Mouse (Mus musculus): ENCODE measurements around the gene Ltbp3.
A peak's percentile ranks its signal among the peaks of the same experiment; 100 is the strongest.
"Not testable (repeated sequence)": the region's sequence is repeated elsewhere in the genome, so short reads cannot be mapped to it uniquely, and the experiment has no call there.

Gene Ltbp3

DNA sequence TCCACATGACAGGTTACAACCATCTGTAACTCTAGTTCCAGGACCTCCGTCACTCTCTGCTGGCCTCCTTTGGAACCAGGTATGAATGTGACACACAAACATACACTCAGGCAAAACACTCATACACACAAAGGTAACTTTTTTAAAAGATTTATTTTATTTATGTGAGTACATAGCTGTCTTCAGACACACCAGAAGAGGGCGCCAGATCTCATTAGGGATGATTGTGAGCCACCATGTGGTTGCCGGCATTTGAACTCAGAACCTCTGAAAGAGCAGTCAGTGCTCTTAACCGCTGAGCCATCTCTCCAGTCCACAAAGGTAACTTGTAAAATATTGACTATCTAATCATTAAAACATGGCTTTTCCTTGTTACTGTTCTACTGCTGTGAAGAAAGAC is 50.6 kb downstream of the Ltbp3 start:
- DNase-seq (ENCODE audit: low read depth, low spot score), result no peak

DNA sequence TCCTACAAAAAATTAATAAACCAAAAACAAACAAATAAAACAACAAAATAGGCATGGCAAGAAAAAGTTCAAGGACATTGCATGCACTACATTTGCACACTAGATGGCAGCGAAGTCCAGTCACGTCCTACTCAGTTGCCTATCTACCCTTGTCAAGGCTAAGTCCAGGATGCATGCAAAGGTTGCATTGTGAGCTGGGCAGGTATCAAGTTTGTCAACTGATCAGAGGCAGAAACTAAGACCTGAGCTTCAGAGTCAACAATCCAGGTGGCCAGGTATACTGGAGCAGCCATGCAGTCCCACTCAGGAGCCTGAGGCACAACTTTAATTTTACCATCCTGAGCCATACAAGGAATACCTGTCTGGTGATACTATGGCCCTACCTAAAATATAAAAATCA is 52.4 kb downstream of the Ltbp3 start:
- no peak for DNase-seq (ENCODE audit: low read depth, low spot score)

DNA sequence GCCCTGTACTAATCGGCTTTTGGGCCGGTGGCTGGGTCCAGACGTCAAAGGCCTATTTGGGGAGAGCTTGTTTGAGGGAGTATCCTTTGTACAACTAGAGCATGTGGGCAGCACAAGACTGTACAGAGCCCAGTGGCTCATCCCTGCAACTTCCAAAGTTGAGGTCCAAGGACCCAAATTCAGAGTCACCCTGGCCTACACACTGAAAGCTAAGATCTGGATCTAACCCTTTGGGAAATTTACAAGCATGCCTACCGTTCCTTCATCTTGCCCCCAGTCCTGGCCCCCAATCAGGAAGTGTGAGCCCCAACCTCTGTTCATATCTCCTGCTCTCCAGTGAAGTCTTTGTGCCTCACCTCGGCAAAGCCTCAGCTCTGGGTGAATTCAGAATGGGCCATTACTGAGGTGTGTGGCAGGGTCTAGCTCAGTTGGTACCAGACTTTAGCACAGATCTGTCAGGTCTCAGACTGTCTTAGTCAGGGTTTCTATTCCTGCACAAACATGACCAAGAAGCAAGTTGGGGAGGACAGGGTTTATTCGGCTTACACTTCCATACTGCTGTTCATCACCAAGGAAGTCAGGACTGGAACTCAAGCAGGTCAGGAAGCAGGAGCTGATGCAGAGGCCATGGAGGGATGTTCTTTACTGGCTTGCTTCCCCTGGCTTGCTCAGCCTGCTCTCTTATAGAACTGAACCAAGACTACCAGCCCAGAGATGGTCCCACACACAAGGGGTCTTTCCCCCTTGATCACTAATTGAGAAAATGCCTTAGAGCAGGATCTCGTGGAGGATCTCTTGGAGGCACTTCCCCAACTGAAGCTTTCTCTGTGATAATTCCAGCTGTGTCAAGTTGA is 53.4 kb downstream of the Ltbp3 start:
- not testable (repeated sequence) for DNase-seq (ENCODE audit: low read depth, low spot score)

DNA sequence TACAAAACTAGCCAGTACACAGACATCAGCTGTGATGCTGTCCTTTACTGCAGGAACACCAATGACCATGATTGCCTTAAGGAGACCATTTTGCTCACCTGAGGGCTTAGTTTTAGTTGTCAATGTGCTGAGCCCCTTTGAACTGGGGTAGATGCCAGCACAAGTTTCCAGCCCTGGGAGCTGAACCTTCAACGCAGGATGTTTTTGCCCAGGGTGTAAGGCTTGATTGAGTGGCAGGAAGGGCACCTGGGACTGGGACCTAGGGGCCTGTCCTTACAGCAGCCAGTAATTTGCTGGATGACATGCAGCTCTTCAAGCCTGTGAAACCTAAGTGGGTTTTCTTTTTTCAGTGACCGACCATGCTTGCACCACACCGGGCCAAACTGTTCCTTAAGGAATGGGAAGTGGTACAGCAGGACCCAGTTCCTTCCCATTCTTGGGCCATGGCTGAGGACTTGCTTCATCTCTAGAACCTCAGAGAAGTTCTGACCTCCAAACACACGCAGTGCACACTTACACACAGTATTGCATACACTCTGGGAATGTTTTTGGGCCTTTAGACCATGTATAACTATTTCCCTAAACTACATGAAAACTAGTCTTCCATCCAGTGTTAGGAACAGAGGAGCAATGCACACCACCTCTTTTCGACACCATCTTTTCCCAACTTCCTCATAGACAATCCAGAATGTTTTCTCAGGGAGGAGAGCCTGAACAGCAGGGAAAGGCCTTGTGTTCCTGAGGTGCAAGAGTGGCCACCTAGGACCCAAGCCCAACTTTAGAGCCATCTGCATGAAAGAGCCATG is 54.3 kb downstream of the Ltbp3 start:
- DNase-seq (ENCODE audit: low read depth, low spot score), result no peak

DNA sequence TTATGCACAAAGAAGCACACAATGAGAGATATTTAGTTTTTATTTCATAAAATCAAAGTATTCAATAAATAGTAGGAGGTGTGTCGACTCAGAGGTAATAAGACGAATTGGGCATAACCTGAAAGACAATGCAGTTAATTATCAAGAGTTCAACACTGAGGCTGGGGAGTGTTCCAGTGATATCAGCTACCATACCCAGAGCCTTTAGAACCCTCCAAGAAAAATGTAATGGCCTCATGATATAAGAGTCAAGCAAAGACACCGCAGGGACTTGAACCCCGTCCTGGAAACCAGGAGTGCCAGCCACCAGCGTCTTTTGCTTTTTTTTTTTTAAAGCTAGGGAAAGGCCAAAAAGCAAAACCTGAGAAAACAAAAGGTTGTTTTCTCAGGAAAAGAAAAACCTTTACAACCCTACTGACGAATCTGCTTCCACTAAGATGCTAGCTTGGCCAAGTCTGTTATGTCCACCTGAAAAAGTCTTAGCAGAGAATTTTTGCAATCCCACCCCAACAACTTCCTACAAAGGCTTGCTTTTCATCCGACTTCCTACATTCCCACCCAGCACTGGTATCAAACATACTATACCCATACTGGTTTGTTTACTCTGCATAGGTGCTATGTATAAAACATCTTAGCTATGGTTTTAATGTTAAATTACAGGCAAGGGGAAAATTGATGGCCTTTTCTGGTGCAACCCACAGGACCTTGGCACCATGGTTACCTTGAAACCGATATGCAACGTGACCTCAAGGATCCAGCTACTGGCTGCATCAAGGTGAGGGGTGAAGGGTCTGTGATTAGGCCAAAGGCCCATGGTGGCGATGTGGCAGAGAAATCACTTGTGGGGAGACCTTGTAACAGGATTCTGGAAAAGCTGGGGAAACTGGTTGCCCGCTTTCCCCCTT is 55.2 kb downstream of the Ltbp3 start:
- no peak for DNase-seq (ENCODE audit: low read depth, low spot score)

DNA sequence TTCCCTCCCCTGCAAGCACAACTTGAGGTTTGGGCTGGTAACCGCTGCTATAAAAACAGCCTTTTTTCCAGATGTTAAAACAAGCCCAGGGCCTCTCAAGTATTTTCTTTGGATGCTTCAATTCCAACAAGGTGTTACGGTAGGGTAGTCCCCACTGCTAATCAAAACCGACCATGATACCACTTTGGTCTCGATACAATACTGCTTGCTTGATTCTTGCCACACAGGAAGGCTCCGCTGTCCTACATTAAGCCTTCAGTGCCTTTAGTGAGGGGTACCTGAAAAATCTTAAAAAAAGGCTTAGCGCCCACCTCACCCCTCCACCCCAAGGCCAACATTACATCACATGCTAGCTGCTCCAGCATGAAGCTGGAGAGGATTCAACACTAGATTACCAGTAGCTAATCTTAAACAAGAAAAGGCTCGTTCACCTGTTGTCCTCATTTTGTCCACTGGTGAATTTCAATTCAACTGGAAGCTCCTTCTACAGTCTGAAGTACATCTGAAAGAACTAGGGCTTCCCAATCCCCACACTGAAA is 55.9 kb downstream of the Ltbp3 start:
- DNase-seq (ENCODE audit: low read depth, low spot score), result no peak

DNA sequence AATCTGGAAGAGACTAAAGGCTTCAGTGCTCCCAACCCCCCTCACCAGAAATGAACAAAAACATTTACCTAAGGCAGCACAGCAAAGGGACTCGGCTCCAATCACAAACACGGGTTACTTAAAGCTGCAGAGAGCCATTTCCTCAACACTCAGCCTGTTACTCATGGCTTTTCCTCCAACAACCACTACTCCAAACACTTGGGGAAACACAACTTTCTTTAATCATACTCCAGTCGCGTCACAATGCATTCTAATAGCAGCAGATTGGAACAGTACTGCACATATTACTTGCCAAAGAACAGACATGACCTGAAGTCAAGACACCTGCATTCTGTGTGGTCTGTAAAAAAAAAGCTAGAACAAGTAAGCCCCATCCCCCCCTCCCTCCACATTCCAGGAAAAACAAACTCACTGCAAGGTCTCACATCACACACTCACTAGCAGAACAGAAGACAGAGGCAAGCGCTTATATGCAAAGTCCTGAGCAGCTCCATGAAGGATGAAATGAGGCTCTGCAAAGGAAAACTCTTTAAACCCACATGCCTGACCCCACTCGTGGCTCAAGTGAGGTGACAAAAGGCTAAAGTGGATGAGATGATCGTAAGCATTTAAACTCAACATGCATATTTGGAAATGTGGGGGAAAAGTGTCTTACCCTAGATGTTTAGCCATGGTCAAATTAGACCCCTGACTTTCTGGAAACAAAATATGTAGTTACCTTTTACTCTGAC is 56.8 kb downstream of the Ltbp3 start:
- DNase-seq (ENCODE audit: low read depth, low spot score), result no peak

DNA sequence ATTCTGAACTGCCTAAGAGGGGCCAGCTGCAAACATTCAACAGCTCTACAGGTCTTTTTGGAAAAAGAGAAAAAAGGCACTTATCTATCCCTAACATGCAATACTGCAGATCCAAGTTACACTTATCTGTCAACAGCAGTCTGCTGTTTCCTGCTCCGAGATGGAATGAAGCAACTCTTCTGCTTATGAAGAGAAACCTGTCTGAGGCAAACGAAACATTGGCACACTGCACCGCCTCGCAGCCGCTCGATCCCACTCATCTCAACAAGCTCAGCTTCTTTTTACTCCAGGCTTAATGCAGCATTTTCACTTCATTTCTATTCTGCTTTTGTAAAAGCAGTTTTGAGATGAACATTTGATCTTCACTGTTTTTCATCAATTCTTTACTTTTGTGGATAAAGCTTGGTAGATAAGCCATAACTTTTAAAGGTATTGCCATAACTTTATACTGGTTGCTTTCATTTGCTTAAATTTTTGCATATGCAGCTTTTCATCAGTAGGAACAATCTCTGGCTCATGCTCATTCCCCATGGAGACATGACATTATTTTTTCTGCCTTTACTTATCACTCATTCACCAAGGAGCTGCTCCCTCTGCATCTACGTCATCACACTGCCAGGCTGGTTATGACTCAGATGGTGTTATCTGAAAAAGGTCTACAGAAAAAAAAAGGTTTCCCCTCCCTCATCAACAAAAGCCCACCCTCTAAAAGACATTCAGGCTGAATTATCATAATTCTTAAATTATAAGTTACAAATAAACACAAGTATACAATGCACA is 58.2 kb downstream of the Ltbp3 start:
- no peak for DNase-seq (ENCODE audit: low read depth, low spot score)

- DNase-seq (ENCODE audit: low read depth, low spot score), result no peak
Observed at GRCm38 (mm10) chr19:5799566-5800349, 59.1 kb downstream of the Ltbp3 start.

DNA sequence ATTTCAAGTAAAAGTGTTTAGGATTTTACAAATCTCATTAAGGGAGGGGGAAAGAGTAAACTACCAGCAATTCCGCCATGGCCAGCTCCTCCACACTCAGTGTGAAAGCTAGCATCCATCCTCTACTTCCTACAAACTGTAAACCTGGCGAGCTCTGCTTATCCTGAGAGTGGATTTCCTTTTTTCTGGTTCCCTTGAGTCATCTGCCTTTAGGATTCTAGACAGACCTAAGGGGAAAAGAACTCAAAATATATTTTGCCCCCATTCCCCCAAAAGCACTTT is 59.6 kb downstream of the Ltbp3 start:
- no peak for DNase-seq (ENCODE audit: low read depth, low spot score)

- DNase-seq (ENCODE audit: low read depth, low spot score), result no peak
Observed at GRCm38 (mm10) chr19:5800632-5801431, 60.1 kb downstream of the Ltbp3 start.

DNA sequence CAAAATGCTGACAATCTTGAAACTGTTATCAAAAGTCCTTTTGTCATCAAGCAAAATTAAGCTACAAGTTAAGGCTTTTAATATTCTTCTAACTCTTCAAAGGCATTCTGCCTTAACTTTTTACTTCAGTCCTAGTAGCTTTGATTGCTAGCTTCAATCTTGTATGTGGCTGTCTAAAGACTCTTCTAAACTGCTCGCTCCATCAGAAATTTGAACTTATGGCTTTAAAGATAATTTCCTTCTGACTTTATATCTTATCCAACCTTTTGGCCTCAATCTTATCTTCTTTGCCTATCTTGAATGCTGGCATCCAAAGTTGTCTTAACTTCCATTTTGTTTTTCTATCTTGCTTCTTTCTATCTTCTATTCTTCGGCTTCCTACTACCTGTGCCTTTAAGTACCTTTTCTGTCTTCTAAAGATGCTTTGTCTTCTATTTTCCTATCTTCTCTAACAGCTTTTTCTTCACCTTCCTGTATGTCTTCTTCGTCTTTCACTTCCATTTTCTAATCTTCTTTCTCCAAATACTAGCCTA is 60.8 kb downstream of the Ltbp3 start:
- DNase-seq (ENCODE audit: low read depth, low spot score), result no peak

DNA sequence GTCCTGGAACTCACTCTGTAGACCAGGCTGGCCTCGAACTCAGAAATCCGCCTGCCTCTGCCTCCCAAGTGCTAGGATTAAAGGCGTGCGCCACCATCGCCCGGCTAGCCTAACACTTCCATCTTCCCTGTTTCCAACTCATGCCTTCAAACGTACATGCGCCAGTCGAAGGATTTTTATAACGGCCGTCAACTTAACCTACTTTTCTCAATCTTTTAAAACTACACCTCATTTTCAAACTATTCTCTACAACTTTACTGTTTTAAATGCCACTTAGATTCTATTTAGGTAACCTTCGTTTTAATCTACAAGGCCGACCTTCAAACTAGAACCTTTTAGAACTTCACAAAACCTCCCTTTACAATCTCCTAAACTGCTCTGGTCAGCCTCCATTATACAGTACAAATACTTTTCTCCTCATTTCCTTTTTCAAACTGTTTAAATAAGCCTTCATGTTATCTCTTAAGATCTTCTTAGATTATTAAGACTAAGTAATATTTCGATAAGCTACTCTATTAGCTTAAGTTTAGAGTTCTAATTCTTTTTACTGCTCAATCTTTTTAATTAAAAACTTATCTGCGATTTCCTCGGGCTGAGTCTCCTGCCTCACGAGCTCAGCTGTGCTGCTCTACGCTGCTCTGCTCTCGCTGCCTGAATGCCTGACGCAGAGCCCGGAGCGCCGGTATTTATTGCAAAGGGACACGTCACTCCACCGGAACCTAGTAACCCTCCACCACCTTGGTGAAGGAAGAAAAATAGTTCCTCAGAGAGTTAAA is 61.5 kb downstream of the Ltbp3 start:
- DNase-seq (ENCODE audit: low read depth, low spot score), result peak; percentile 98

DNA sequence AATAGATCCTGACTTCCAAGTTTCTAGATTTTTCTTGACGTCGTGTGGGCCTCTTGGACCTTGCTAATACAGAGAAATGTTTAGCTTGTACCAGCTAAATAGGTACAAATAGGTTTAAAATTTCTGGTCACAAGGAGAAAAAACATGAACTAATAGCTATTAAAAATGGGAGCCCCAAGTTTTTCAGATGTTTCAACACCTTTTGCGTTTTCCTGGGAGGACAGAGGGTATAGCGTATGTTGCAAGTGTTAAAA is 62.0 kb downstream of the Ltbp3 start:
- no peak for DNase-seq (ENCODE audit: low read depth, low spot score)

- peak; percentile 99 for DNase-seq (ENCODE audit: low read depth, low spot score)
Observed at GRCm38 (mm10) chr19:5803041-5803880, 62.6 kb downstream of the Ltbp3 start.

- no peak for DNase-seq (ENCODE audit: low read depth, low spot score)
Observed at GRCm38 (mm10) chr19:5803881-5804279, 63.2 kb downstream of the Ltbp3 start.

DNA sequence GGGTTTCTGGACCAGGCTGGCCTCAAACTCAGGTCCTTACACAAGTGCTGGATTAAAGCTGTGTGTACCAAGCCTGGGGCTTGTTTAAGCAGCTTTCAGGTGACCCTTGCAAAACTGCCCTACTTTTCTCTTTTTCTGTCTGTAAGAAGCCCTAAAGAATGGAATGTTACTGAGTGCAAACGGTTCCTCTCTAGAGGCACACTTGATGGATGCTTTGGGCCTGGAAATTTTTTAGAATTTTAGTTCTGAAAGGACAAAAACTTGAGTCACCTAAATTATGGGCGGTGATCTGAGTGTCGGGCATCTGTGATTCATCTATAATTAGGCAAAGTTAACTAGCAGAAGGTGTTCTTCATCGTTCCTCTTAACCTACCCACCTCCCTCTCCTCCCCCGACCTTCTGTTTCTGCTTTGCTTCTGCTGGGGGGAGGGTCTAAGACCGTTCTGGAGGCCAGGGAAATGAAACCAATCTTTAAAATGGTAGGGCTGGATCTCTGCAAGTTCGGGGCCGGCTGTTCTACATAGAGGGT is 63.7 kb downstream of the Ltbp3 start:
- DNase-seq (ENCODE audit: low read depth, low spot score), result no peak

Measured in mesoderm, embryonic 11.5 days (tissue).